Mouse (Mus musculus) splenic B cell, adult 2 months (primary cell): ENCODE measurements around the gene Slc30a3.

Experiments
- DNase-seq: peaks from one replicate; pipeline ENCODE4 v3.0.0-alpha.2; 2011; ENCODE audit warnings: low read depth, low spot score
- H3K27me3 ChIP-seq: 2 replicates; pipeline ENCODE4 v1.6.1; 2012; ENCODE audit warnings: mild to moderate bottlenecking, low read length, moderate library complexity, mixed read lengths; ENCODE audit not compliant: control insufficient read depth, poor library complexity, insufficient read depth, severe bottlenecking
- H3K36me3 ChIP-seq: 2 replicates; pipeline ENCODE4 v1.6.1; 2012; ENCODE audit warnings: mild to moderate bottlenecking, low read length, moderate library complexity, mixed read lengths; ENCODE audit not compliant: control insufficient read depth, poor library complexity, insufficient read depth, severe bottlenecking

Slc30a3 gene

DNA sequence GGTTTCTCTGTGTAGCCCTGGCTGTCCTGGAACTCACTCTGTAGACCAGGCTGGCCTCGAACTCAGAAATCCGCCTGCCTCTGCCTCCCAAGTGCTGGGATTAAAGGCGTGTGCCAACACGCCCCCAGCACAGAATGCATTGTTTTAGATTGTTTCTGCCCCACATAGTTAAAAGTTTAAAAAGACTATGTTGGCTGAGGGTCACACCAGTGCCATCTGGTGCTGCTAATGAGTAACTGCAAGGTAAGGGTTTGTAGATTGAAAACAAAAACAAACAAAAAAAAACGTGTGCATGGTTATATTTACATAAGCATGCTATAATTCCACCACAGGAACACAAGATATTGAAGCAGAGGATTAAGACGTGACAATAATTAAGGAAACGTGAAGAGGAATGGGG, 2.7 kb upstream of the Slc30a3 start:
- H3K36me3 ChIP-seq: no peaks in the 10 kb centered on the region
- peak; percentile 61 for DNase-seq
- no peaks in the 10 kb centered on the region for H3K27me3 ChIP-seq

DNA sequence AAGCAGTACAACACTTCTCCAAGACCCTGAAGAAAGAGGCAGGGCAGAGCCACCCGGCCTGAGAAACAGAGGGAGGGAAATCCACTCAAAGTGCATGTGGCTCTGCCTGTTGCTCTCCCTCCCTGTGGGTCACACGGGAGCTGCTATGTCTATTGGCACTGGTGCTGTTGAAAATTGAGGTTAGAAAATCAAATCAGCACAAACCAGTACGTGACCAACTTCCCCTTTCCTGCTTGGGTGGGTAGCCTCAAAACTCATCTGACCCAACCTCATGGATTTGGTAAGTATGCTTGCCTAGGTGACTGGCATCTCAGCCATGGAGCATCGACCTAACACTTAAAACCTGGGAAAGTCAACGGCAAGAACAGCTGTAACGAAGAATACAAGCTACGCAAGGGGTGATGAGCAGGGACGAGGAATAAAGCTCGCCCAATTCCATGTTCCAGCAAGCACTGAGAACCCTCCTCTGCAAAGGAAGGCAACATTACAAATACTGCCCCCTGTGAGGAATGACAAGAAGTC, 2.2 kb downstream of the Slc30a3 start, which contains the start of gene Dnajc5g:
Dnajc5g (plus strand) TSS at position 472 of the 522 bp plus-strand sequence.
- Histone ChIP-seq H3K27me3 (no peaks in the 10 kb centered on the region), H3K36me3 (no peaks in the 10 kb centered on the region)
- no peak for DNase-seq

DNA sequence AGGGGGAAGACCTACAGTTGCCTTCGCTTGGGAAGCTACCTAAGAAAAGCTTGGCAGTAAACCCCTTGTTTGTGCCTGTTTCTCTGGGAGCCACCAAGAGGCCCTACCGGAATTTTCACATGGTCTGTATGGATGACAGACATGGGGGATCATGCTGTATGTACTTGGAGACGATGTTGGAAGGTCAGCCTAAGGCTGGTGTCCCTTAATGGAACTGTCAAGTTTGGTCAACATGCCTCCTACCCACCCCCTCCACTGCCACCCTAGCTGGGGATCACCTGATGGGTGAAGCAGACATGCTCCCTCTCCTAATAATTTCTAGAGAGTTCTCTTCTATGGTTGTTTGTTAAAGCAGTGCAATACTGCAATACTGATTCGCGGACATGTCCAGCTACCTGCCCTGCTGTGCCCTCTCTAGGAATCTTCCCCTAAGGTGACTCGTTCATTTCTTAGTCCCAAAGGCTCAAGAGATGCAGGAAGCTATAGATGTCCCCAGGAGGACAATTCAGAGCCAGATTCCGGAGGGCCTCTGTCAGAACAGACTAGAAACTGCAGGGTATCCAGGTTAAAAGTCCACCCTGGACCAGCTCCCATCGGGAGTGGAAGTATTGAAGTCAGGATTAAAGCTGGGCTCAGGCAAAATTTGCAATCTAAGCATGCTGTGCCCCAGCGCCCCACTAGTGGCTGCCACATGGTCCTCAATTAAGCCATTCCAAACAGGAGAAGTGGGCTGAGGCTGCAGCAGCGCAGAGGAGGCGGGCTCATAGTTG, 12.1 kb downstream of the Slc30a3 start:
- Histone ChIP-seq H3K27me3 (no peaks in the 10 kb centered on the region; the same call in 1 of the 2 replicates), H3K36me3 (no peaks in the 10 kb centered on the region)
- no peak for DNase-seq

DNA sequence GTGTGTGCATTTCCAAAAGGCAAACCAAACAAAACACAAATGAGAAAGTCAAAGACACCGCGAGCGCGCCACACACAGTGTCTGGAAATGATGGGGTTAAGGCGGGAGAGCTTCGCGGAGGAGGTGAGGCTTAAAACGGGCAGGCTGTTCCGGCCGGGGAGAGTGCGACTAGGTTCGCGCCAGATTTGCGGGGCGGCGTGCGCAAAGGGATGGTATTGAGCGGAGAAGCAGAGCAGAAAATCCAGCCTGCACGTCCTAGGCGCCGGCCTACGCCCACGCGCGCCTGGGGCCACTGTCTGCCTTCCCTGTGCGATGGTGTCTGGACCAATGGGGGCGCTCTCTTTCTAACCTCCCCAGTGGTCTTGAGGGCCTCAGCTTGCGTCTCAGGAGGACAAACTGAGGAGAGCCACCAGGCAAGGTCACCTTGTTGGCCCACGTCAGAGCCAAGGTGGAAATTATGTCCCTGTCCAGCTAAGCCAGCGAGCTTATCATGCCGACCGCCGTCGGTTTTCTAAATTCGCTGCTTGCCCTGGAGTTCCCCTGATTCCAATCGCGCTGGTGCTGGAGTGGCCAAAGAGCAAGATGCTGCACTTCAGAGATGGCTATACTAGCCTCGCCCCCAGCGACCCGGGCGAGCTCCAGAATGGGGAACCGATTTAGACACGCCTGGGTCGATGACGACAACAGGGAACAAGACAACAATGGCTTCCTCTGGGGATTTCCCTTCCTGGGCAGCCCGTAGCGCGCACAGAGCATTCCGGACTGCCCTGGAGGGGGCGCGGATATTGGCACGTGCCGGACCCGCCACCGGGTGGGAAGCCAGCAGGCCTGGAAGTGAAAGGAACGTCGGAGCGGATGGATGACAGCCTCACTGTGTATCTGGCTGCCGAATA, 13.0 kb downstream of the Slc30a3 start:
- DNase-seq: peak; percentile 90
- no peaks in the 10 kb centered on the region; the same call in 1 of the 2 replicates for H3K27me3 ChIP-seq
- no peaks in the 10 kb centered on the region for H3K36me3 ChIP-seq

DNA sequence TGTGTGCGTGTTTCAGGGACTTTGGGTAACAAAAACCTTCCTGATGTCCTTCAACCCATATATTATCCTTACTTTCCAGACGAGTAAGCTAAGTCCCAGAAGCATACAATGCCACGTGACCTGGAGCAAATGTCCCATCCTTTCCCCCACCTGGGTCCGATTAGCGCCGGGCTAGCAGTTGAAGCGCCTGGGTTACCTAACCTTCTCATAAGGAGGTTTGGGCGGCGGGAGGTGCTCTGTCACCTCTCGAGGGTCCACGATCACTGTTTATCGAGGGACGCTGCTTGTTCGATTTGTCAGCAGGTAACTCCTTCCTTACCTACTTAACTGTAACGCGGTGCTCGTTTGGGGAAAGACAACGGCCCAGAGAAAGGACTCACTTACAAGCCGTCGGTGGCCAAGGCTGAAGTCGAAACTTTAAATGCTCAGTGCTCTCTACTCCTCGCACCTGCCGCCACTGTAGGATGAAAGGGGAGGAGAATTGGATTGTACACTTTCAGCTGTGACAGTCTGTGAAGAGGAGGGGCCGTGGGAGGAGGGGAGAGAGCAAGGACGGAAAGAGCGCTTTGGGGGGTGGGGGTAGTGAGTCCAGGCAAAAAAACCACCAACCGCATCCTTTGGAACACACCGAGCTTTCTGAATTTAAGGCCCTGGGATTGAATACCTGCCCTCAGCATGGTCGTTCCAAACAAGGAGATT, 13.8 kb downstream of the Slc30a3 start:
- peak; percentile 38 for DNase-seq
- no peaks in the 10 kb centered on the region; the same call in 1 of the 2 replicates for H3K27me3 ChIP-seq

DNA sequence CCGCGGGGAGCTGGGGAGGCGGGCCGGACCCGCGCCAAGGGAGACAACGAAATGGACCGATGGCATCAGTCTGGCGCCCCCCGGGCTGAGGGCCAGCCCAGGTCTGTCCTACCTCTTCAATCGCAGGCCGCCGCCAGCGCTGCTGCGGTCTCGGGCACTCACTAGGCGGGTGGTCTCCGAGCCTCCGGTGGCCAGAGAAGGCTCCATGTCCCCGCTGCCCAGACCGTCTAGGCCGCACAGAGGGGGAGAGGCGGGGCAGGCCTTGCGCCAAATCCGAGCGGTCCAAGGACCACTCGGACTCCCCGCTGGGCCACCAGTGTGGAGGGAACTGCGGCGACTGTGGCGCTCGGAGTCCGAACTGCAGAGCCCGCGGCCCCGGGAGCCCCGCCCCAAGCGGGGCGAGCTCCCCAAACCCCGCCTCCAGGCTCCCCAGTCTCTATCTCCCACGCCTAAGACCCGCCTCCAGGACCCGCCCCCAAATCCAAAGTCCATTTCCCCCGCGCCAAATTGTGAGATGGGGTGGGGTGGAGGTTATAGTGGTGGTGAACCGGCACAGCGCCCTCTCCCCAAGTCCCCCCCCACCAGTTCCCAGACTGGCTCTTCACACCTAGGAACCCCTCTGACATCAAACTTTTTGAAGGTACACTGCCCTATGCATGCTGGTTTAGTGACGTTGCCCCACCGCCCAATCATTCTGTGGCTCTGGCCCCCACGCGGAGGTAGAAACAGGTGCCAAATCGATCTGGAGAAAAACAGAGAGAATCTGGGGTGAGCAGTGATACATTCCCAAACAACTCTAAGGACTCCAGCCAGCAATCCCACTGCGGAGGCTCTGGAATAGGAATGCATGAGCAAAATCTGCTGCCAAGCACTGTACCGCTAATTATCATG, 14.6 kb downstream of the Slc30a3 start:
- peak; percentile 45 for DNase-seq
- Histone ChIP-seq H3K36me3 (no peaks in the 10 kb centered on the region), H3K27me3 (no peaks in the 10 kb centered on the region; the same call in 1 of the 2 replicates)

More for the DNA sequence above, 13.8 kb downstream of the Slc30a3 start:
- H3K36me3 ChIP-seq: no peaks in the 10 kb centered on the region

DNA sequence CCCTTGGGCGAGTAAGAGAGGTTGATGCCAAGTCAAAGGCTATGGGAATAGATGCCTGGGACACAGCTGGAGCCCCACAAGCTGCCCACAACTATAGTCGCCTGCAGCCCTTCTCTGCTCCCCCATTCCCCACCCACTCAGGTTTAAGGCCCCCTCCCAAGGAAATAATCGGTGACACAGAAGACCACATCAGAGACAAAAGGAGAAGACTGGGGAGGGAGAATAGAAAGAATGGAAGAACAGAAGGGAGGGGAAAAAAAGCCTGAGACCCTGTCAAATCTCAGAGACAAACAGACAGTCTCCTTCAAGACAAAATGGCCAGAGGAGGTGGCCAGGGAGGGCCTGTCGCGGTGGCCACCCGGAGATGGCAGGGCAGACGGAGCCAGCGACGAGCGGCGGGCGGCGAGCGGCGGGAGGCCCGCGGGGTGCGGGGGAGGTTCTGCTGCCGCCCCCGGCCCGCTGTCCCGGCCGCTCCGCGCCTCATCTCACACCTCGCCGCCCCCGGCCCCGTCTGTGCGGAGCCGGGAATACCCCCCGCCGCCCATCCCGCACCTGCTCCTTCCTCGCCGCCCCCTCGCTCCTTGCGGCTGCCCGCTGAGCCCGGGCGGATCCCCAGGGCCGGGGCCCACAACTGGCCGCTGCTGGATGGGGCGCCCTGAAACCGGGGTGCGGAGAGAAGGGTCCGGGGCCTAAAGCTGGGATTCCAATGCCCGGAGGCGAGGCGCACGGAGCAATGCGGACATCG, 15.6 kb downstream of the Slc30a3 start:
- DNase-seq: no peak
- H3K36me3 ChIP-seq: no peaks in the 10 kb centered on the region
- no peaks in the 10 kb centered on the region; the same call in 1 of the 2 replicates for H3K27me3 ChIP-seq

DNA sequence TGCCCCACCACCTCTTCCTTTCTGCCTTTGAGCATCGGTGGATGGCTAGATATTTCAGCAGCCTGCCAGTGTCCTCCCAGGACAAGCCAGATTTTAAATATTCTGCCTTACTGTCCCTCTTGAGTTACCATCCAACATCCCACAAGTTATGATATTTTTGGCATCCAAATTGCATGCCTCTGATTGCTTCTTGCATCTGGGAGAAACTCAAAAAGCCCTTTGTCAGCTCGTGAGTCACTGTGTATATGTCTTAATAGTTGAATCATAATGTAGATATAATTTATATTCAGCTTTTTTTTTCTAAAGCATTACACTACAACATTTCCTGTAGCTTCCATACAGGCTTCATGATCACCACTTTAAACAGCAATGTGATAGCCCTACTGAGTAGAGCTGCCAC, 20.9 kb downstream of the Slc30a3 start:
- no peak for DNase-seq
- H3K27me3 ChIP-seq: no peaks in the 10 kb centered on the region
- no peaks in the 10 kb centered on the region for H3K36me3 ChIP-seq

DNA sequence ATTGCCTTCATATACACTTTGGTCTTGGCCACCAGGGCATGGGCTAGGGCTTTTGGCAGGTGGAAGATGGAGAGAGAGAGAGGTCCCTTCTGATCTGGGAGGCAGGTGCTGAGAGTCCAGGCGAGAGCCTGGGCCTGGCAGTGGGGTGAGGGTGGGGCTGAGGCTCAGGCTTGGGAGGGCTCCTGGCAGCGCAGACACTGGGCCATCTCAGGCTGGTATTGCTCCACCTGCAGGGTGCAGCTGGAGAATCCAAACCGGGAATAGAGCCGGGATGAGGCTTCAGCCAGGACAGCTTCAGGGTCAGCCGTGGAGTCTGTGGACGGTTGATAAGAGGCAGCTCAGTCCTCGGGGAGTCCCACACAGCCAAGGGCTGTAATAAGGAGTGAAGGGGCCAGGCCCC, 21.4 kb downstream of the Slc30a3 start:
- no peaks in the 10 kb centered on the region for H3K27me3 ChIP-seq
- no peak for DNase-seq

DNA sequence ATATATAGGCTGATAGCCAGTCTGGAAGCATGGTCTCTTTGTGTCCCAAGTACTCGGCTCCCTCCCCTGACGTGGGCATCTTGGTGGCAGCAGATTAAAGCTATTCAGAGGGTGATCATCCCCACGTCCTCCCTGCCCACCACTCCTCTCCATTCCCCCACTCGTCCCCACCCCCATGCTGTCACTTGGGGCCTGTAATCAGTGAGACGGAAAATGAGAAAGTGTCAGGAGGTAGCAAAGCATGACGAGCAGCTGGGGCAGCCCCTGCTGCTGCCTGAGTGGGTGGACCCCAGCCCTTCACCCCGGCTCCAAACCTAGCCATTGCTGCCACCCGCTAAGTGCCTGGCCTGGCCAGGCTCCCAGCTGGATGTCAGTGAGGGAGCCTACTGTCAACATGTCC, 24.1 kb downstream of the Slc30a3 start:
- no peaks in the 10 kb centered on the region for H3K36me3 ChIP-seq
- H3K27me3 ChIP-seq: no peaks in the 10 kb centered on the region
- peak; percentile 72 for DNase-seq

More for the DNA sequence above, 21.4 kb downstream of the Slc30a3 start:
- no peaks in the 10 kb centered on the region for H3K36me3 ChIP-seq

DNA sequence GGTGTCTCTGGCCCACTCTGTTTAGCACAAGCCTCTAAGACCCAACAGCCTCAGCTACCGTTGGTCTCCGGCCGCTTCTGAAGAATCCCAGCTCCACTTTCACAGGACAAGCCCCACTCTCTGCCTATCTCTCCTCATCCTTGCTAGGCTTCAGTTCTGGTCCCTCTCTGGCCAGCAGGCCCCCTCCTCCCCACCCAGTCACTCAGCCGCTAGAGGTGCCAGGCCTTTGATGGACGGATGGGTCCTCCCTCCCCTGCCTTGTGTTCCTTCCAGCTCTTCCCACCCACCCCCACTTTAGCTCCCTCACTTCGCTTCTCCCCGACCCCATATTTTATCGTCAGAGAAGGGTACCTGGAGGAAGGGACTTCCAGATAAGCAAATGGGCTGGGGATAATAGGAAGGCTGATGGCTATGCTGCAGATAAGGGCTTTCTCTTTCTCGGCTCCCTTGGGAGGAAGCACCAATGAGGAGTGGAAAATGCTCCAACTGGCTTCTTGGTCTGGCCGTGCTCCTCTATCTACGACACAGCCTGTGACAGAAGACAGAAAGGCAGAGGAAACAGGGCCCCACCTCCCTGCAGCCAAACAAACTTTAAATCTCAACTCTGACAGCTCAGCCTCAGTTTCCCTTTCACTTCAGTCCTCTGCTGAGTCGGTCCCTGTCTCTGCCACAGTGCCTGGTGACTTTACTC, 25.0 kb downstream of the Slc30a3 start:
- Histone ChIP-seq H3K36me3 (peaks cover 2% of the 10 kb centered on the region; the same call in 1 of the 2 replicates), H3K27me3 (no peaks in the 10 kb centered on the region)
- DNase-seq: peak; percentile 43

DNA sequence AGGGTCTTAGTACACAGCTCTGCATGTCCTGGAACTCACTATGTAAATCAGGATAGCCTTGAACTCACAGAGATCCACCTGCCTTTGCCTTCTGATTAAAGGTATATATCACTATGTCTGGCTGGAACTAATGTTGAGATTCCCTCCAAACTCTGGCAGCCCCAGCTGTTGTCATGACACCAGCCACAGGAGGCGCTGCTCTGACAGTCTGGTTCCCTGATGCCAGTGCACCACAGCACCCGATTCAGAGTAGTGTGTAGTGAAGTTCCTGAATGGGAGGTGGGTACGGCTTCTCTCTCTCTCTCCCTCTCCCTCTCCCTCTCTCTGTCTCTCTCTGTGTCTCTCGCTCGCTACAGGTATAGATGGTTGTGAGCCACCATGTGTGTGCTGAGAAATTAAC, 25.7 kb downstream of the Slc30a3 start:
- H3K27me3 ChIP-seq: no peaks in the 10 kb centered on the region
- peaks cover 2% of the 10 kb centered on the region; the same call in 1 of the 2 replicates for H3K36me3 ChIP-seq
- peak; percentile 82 for DNase-seq
